Mouse (Mus musculus) layer of hippocampus, postnatal 25 days (tissue): ENCODE measurements around the gene Oas1c. TPM values are rescaled to one million over a fixed set of nuclear protein-coding genes. Genes with fewer than 3 reads are reported as not detected.

Experiments
- DNase-seq, 2 experiments: peaks; one replicate each; pipeline ENCODE4 v3.0.0; 2022; ENCODE audit warnings: mixed read lengths in 2 of 2, low spot score in 1 of 2; ENCODE audit errors: extremely low spot score in 1 of 2
- microRNA-seq, 2 experiments: library from miRNA; unstranded; fragments of <30 nt; microRNA quantifications; one replicate each; pipeline ENCODE4 v1.2.0; 2021
- total RNA-seq, 2 experiments: library from RNA; stranded (reverse); gene quantifications; 2 replicates each; pipeline ENCODE4 v1.2.3; 2021

Oas1c gene
- total RNA-seq, 2 experiments from 2014 or later, result 0.81 to 1.3 TPM

DNA sequence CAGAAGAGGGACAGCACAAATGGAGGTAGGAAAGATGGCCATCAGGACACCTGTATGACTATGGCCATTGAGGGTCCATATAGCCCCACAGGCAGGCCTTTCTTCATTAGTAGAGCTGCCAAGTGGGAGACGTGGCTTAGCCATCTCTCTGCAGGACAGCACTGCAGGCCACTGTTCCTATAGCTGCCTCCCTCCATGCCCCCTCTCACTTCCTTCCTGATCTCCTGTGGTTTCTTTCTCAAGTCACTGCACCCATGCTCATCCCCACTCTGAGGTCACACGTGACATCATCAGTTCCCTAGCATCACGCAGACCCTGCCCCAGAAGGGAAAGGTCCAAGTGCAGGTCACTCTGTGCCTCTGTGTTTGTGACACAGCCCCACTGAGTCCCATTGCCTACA, 25.3 kb downstream of the Oas1c start:
- no peak for DNase-seq

DNA sequence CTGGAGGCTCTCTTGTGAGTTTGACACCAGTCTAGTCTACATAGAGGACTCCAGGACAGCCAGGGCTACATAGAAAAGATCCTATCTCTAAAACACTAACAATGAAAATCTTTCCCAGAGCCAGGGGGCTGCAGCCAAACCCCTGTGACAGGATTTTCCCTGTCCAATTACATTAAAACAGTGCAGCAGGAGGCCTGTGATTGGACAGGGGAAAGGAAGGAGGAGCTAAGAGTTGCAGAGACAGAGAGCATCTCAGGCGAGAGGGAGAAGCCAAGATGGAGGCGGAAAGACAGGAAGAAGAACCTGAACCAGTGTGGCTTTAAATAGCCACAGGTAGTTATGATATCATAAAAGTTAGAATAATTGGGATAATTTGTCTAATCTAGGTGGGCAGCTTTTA, 29.9 kb downstream of the Oas1c start:
- no peak for DNase-seq

DNA sequence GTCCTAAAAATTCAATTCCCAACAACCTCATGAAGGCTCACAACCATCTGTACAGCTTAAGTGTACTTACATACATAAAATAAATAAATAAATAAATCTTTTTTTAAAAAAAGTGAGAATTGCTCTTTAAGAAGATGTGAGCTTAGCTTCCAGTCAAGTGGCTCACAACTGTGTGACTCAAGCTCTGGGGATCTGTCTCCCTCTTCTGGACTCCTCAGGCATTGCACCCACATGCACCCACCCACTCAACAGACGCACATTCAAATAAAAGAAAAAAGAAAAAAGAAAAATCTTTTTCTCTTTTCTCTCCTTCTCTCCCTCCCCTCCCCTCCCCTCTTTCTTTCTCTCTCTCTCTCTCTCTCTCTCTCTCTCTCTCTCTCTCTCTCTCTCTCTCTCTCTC, 30.7 kb downstream of the Oas1c start:
- DNase-seq, result no peak

DNA sequence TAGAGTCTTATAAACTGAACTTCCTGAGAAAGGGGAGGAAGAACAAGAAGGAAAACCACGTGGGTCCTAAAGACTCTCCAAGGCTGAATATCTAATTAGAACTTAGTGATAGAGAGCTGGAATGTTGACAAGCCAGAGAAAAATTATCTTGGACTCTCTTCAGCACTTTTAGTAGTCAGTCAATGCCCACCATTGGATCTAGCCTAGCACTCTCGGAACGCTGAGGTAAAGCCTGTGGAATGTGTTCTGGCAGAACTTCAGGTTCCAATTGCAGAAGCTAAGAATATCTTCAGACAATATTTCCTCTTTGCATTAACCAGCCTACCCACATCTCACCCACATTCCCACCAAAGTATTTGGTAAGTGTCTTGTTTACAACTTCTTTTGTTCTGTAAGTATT, 32.4 kb downstream of the Oas1c start:
- no peak for DNase-seq

DNA sequence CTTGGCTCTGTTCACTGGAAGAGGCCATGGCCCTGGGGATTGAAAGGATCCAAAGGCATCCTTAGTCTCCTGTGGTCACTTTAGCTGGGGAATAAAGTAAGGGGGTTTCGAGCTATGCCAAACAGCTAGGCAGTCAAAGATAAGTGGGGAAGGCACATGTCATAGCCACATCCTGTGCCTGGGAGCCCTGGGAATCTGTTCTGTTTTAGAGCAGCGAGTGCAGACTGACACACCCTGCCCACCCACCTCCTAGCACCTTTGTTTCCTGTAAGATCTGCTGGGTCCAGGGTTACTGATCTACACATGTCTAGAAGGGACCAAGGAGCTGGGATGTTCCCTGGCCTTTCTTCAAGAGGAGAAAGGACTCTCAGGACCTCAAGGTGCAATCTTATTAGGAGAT, 33.4 kb downstream of the Oas1c start:
- DNase-seq, result no peak

DNA sequence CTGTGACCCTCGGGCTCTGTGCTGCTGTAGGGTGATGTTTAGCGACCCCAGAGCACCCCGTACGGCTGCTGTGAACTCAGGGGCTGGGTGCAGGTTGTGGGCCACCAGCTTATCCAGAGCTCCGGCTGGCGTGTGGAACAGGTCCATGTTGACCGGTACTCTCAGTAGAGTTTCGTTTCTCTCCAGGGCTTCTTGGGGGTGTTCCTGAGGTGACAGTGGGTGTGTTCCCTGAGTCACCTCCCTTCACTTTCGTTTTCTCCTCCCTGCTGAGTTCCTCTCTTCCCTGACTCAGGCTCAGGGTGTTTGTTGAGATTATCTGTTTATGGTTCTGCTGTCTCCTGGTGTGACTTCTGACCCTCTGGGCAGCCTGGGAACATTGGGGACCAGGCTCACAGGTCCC, 34.8 kb downstream of the Oas1c start, which contains the start of gene Oas3:
Gene Oas3, minus strand, starts transcription at position 184 of the 400 bp plus-strand sequence.
- no peak for DNase-seq

DNA sequence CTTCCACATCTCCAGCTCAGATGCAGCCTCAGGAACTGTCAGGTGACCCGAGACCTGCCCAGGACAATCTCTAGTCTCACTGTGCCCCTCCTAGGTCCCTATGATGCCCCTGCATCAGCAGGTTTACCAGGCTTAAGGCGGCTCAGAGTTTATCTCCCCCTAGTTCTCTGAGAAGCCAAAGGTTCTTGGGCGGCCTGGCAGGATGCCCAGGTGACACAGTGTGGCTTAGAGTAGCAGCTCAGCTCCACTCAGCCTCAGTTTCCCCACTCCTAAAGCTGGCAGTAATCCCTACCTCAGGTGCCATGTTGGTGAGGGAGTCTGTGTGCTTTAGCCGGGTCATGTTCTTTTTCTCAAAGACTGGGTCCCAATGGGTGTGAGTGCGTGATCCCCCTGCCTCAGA, 35.5 kb downstream of the Oas1c start:
- no peak for DNase-seq

DNA sequence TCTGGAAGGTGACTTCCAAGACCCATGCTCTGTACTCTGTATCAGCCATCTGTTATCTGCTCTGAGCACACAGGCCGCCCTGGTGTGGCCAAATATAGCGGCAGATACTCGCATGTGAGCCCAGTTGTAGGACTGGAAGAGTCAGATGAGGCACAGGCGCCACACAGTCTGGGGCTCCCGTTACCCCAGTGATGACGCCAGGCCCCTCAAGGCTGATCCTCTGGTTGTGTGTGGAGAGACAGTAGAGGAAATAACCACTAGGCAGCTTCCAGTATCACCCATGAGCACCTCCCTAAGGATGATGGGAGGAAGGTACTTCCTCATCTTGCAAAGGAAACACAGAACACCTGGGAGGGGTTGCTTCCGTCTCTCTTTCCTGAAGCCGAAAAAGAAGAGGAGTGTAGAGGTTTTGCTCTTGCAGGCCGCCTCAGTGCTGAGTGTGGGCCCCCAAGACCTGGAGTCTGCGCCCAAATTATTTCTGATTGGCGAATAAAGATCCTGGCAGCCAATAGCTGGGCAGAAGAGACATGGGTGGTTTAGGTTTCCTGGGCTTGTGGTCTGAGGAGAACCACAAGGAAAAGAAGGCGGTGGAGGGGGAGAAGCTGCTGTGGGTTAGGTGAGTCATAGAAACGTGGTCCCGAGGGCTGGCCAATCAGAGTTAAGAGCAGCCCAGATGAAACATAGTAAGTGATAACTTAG, 36.9 kb downstream of the Oas1c start:
- DNase-seq, result no peak

DNA sequence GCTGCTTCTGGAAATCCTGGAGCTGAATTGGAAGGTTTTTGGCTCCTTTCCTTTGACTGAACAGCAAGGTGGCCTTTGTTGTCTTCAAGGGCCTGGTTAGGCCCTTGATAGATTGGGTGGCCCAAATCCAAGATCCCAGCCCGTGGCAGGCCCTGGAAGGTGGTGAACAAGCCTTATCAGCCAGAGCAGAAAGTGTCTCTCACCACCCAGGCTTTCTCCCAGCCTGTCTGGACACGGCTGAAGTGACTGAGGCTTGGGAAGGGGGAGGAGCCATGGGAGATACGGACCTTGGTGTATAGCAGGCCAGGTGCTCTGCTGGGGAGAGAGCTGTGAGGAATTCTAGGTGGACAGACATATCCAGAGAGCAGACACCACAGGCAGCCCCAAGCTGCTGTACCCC, 42.9 kb downstream of the Oas1c start:
- DNase-seq, result no peak

DNA sequence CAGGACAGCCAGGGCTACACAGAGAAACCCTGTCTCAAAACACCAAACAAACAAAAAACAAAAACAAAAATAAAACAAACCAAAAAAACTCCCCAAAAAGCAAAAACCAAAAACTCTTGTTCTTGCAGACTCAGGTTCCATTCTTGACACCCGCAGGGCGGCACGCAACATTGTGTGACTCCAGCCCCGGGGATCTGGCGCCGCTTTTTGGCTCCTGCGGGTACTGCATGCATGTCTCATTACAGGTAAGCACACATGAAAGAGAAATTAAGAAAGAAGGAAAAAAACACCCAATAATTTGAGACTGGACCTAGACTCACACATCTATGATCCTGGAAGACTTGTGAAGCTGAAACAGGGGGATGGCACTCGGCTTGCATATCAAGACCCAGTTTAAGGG, 47.3 kb downstream of the Oas1c start:
- no peak for DNase-seq

DNA sequence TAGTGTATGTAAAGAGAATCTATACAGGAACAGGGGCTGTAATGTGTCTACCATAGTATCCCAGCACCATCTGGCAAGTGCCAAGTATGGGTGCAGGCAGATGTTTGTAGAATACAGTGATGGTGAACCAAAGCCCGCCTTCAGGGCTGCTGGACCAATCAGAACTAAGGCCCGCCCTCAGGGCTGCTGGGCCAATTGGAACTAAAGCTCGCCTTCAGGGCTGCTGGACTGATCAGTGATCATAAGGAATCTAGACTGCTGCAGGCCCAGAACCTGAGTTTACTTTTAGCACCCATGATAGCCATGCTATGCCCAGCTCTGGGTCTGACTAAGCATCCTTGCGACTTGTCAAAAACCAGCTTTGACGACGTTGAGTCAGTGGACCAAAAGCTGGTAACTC, 50.4 kb downstream of the Oas1c start:
- no peak for DNase-seq

DNA sequence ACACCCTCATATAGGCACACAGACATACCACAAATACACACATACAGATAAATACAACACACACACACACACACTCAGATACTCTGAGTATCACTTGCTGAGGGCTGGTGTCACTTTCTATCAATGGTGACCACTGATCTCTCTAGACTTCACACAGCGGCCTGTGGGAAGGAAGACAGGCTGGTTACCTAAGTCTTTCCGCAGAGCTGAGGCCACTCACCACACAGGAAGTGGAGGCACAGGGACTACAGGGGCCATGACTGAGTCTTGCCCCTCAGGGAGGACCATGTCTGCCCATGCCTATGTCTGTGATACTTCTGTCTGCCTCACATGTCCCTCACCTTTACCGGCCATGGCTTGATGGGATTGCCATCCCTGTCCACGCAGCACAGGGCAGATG, 58.1 kb downstream of the Oas1c start:
- DNase-seq, result no peak

DNA sequence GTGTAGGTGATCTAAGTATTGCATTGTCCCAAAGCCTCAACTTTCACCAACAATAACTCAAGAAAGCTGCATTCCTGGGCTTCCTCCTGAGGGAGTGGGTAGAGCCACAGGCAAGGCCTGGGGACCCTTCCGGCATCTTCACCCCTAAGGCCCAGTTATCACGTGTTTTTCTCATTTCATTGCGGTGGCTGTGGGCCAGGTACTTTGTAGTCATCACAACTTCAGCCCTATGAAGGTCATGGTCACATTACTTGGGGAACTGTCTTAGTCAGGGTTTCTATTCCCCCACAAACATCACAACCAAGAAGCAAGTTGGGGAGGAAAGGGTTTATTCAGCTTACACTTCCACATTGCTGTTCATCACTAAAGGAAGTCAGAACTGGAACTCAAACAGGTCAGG, 59.5 kb downstream of the Oas1c start:
- DNase-seq, result no peak

DNA sequence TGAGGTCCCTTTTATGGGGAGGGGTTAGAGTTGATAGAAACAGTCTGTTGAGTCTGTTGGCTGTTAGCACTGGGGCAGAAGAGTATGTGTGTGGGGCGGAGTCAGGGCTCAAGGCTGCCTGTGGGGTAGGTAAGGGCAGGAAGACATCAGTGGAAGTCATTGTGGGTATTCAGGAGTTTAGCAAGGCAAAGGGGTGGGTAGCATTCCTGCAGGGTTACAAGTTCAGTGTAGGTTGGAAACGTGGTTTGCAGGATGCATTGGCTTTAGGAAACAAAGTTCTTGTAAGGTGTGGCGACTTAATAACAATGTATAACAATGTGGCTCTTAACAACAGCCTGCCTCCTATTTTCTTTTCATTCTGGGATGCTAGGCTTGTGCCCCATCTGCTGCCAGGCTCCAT, 61.1 kb downstream of the Oas1c start:
- no peak for DNase-seq

Small RNA genes within 50 kb of the gene (microRNA-seq; reads per million reads assigned to microRNA genes)
- 0 reads per million in 2 experiments for gene Gm22907

Other genes starting within 250 kb of the Oas1c start
- 10 to 100 TPM; 31.0 to 39.9 TPM for gene Tpcn1, start 223.8 kb downstream of the Oas1c start, total RNA-seq
- under 1 TPM; 0.79 to 0.80 TPM for gene Iqcd, start 223.5 kb downstream of the Oas1c start, total RNA-seq
- 10 to 100 TPM; 23.9 to 25.5 TPM for gene Rita1, start 199.9 kb downstream of the Oas1c start, total RNA-seq
- 10 to 100 TPM; 40.7 to 42.5 TPM for gene Ddx54, start 199.8 kb downstream of the Oas1c start, total RNA-seq
- gene Cfap73, start 178.3 kb downstream of the Oas1c start, total RNA-seq, result under 1 TPM; 0.39 to 0.42 TPM
- gene Rasal1, start 163.7 kb downstream of the Oas1c start, total RNA-seq, result 100 to 1,000 TPM in 1 of 2 experiments, 10 to 100 TPM in 1; 92.7 to 100 TPM
- gene Dtx1, start 100.6 kb downstream of the Oas1c start, total RNA-seq, result 10 to 100 TPM; 67.2 to 78.5 TPM
- under 1 TPM in 1 of 2 experiments, not detected in 1; 0.10 TPM for gene Oas2, start 62.7 kb downstream of the Oas1c start, total RNA-seq
- not detected for gene Oas3, start 34.9 kb downstream of the Oas1c start, total RNA-seq
- not detected for gene Oas1e, start 17.0 kb downstream of the Oas1c start, total RNA-seq
- not detected for gene Oas1f, start 34.9 kb upstream of the Oas1c start, total RNA-seq
- not detected for gene Oas1h, start 48.9 kb upstream of the Oas1c start, total RNA-seq
- not detected for gene Oas1g, start 75.1 kb upstream of the Oas1c start, total RNA-seq
- under 1 TPM; 0.26 to 0.27 TPM for gene Oas1a, start 95.0 kb upstream of the Oas1c start, total RNA-seq
- gene Oas1d, start 102.0 kb upstream of the Oas1c start, total RNA-seq, result not detected
- gene Rph3a, start 197.6 kb upstream of the Oas1c start, total RNA-seq, result 100 to 1,000 TPM; 203 to 233 TPM